Mouse (Mus musculus) liver, embryonic 16.5 days (tissue): ENCODE data around the gene Ttc16. TPM values are rescaled to one million over a fixed set of nuclear protein-coding genes. Genes with fewer than 3 reads are reported as not detected.

Source experiments
- ATAC-seq: fragments of 200-750 bp; cut with Nextera tagmentation; 2 replicates; pipeline ENCODE4 v1.8.0; 2017; ENCODE audit warnings: low read depth, mild to moderate bottlenecking, moderate number of reproducible peaks, moderate library complexity
- H3K27ac ChIP-seq: fragments of 300-500 bp; sonication (generic); 2 replicates; pipeline ENCODE4 v1.5.1; 2014; ENCODE audit warnings: mild to moderate bottlenecking, low read length
- H3K27me3 ChIP-seq: fragments of 300-500 bp; sonication (generic); 2 replicates; pipeline ENCODE4 v1.6.1; 2014; ENCODE audit warnings: low read depth, low read length, mixed read lengths; ENCODE audit not compliant: control insufficient read depth, insufficient read depth
- H3K36me3 ChIP-seq: fragments of 300-500 bp; sonication (generic); 2 replicates; pipeline ENCODE4 v1.6.1; 2014; ENCODE audit warnings: mild to moderate bottlenecking; ENCODE audit not compliant: control insufficient read depth, insufficient read depth
- H3K4me1 ChIP-seq: fragments of 300-500 bp; sonication (generic); 2 replicates; pipeline ENCODE4 v1.6.1; 2014; ENCODE audit warnings: low read depth, low read length, mixed read lengths; ENCODE audit not compliant: control insufficient read depth
- H3K4me2 ChIP-seq: fragments of 300-500 bp; sonication (generic); 2 replicates; pipeline ENCODE4 v1.6.1; 2014; ENCODE audit warnings: low read depth, low read length, mixed read lengths
- H3K4me3 ChIP-seq: fragments of 300-500 bp; sonication (generic); 2 replicates; pipeline ENCODE4 v1.5.1; 2014; ENCODE audit warnings: low read depth, mild to moderate bottlenecking, low read length
- H3K9ac ChIP-seq: fragments of 300-500 bp; sonication (generic); 2 replicates; pipeline ENCODE4 v1.6.1; 2014; ENCODE audit warnings: low read depth, low read length
- H3K9me3 ChIP-seq: fragments of 300-500 bp; sonication (generic); replicated peaks from 2 replicates; pipeline ENCODE4 v1.6.1; 2016; ENCODE audit warnings: low read length; ENCODE audit not compliant: control insufficient read depth
- WGBS: fragments of 180-500 bp; shearing (Covaris S2); extraction: QIAGEN DNeasy Blood & Tissue Kit; methylation state at CpG from one replicate; pipeline ENCODE4 v1.1.7; 2014; ENCODE audit not compliant: insufficient replicate concordance; 5-methylcytosine and 5-hydroxymethylcytosine counted together
- polyA plus RNA-seq: library from polyadenylated mRNA; unstranded; fragments of >200 nt; fragmentation: Nextera tagmentation; extraction: Ambion mirVana; gene quantifications from 2 replicates; pipeline ENCODE4 v1.2.1, GENCODE M21; 2015

The Ttc16 gene
- polyA plus RNA-seq, 1 experiment from 2014 or later: 0.07 TPM

DNA sequence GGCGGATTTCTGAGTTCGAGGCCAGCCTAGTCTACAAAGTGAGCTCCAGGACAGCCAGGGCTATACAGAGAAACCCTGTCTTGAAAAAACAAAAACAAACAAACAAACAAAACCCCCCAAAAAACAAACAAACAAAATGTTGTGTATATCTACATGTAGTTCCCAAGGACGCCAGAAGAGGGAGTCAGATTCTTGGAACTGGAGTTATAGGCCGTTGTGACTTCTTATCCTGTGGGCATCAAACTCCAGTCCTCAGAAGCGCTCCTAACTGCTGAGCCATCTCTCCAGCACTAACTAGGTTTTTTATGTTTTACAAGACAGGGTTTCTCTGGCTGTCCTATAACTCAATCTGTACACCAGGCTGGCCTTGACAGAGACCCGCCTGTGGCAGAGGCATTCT, 11.7 kb upstream of the Ttc16 start:
- WGBS: 50% methylated on average over 6 of the region's 6 CpGs
- H3K4me2 ChIP-seq: no peak overlapping the region
- H3K4me3 ChIP-seq: no peak overlapping the region
- no peak overlapping the region for H3K9ac ChIP-seq
- no peaks in the 10 kb centered on the region for H3K4me1 ChIP-seq
- no peaks in the 10 kb centered on the region for H3K36me3 ChIP-seq
- H3K9me3 ChIP-seq: no peaks in the 10 kb centered on the region
- no peak overlapping the region for H3K27ac ChIP-seq
- no peaks in the 10 kb centered on the region for H3K27me3 ChIP-seq
- no peak for ATAC-seq

GRCm38 (mm10) chr2:32784048-32784681, 8.7 kb upstream of the Ttc16 start, which contains the start of gene Cfap157:
Cfap157 (minus strand) TSS chr2:32784428.
- no peak within 1 kb of the TSS for H3K4me2 ChIP-seq
- H3K4me1 ChIP-seq: no peaks in the 10 kb centered on the region
- H3K9me3 ChIP-seq: no peaks in the 10 kb centered on the region
- H3K4me3 ChIP-seq: no peak within 1 kb of the TSS
- H3K36me3 ChIP-seq: no peaks in the 10 kb centered on the region
- no peak within 1 kb of the TSS for H3K27ac ChIP-seq
- WGBS: 42% methylated on average over 4 of the region's 4 CpGs
- no peak within 1 kb of the TSS for H3K9ac ChIP-seq
- ATAC-seq: no peak
- H3K27me3 ChIP-seq: no peaks in the 10 kb centered on the region

- Histone ChIP-seq H3K27me3 (no peaks in the 10 kb centered on the region), H3K27ac (no peak overlapping the region), H3K4me2 (no peak overlapping the region), H3K4me1 (no peaks in the 10 kb centered on the region), H3K9ac (no peak overlapping the region), H3K9me3 (no peaks in the 10 kb centered on the region), H3K4me3 (no peak overlapping the region), H3K36me3 (no peaks in the 10 kb centered on the region)
- 41% methylated on average over 6 of the region's 6 CpGs for WGBS
- no peak for ATAC-seq
Measured at GRCm38 (mm10) chr2:32781710-32782109, 6.3 kb upstream of the Ttc16 start.

- Histone ChIP-seq H3K36me3 (no peaks in the 10 kb centered on the region), H3K9ac (no peak overlapping the region), H3K27ac (no peak overlapping the region), H3K27me3 (no peaks in the 10 kb centered on the region), H3K4me3 (no peak overlapping the region), H3K4me2 (no peak overlapping the region), H3K9me3 (no peaks in the 10 kb centered on the region), H3K4me1 (peaks cover 11% of the 10 kb centered on the region)
- WGBS: 67% methylated on average over 6 of the region's 6 CpGs
- ATAC-seq: no peak
Measured at GRCm38 (mm10) chr2:32779714-32780113, 4.3 kb upstream of the Ttc16 start.

DNA sequence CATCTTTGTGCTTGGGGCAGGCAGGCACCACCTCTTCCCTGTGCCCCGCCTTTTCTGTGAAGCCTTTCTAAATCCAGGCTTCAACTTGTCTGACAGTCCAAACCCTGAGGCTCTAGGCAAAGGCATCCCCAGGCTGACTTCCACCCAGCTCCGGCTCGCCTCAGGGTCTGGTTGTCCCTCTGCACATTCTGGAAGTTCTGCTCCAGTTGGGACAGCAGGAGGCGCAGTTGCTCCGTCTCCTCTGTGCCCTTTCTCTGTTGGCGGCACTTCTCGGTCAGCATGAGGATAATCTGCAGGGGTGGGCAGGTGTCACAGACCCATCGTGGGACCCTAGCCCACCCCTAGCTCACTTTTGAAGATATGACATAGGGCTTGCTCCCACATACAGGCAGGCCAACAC, 3.7 kb upstream of the Ttc16 start:
- H3K4me3 ChIP-seq: no peak overlapping the region
- no peak overlapping the region for H3K4me2 ChIP-seq
- no peak for ATAC-seq
- H3K36me3 ChIP-seq: no peaks in the 10 kb centered on the region
- H3K27me3 ChIP-seq: no peaks in the 10 kb centered on the region
- no peak overlapping the region for H3K27ac ChIP-seq
- H3K9ac ChIP-seq: no peak overlapping the region
- no peaks in the 10 kb centered on the region for H3K9me3 ChIP-seq
- peaks cover 11% of the 10 kb centered on the region for H3K4me1 ChIP-seq
- WGBS: 25% methylated on average over 8 of the region's 8 CpGs

DNA sequence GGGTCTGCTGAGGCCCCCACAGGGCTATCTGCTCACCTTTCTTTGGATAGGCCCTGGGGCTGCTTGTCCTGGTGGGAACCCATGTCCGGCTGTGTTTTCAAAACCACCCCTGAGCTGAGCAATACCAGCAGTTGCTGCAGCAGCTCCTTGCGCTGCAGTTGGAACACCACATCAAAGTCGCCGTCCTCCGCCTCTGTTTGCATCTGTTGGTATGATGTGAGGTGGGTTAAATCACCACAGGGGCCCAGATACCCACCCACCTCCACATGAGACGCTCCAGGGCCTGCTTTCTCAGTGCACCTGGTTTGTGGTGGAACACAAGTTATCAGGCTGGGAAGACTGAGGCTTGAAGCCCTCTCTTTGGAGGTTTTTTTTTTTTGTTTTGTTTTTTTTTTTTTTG, 2.6 kb upstream of the Ttc16 start:
- ATAC-seq: no peak
- Histone ChIP-seq H3K4me3 (no peak overlapping the region), H3K9me3 (no peaks in the 10 kb centered on the region), H3K36me3 (no peaks in the 10 kb centered on the region), H3K4me1 (peaks cover 11% of the 10 kb centered on the region), H3K4me2 (no peak overlapping the region), H3K27me3 (no peaks in the 10 kb centered on the region), H3K9ac (no peak overlapping the region), H3K27ac (no peak overlapping the region)
- WGBS: 86% methylated on average over 6 of the region's 6 CpGs

- no peaks in the 10 kb centered on the region for H3K36me3 ChIP-seq
- 29% methylated on average over 22 of the region's 22 CpGs for WGBS
- H3K4me3 ChIP-seq: peak overlapping the region; percentile 77
- peaks cover 18% of the 10 kb centered on the region for H3K4me1 ChIP-seq
- ATAC-seq: no peak
- no peaks in the 10 kb centered on the region for H3K9me3 ChIP-seq
- H3K27ac ChIP-seq: no peak overlapping the region
- peak overlapping the region; percentile 97 for H3K4me2 ChIP-seq
- H3K27me3 ChIP-seq: no peaks in the 10 kb centered on the region
- H3K9ac ChIP-seq: no peak overlapping the region
Measured at GRCm38 (mm10) chr2:32776192-32776591, 759 bp upstream of the Ttc16 start.

DNA sequence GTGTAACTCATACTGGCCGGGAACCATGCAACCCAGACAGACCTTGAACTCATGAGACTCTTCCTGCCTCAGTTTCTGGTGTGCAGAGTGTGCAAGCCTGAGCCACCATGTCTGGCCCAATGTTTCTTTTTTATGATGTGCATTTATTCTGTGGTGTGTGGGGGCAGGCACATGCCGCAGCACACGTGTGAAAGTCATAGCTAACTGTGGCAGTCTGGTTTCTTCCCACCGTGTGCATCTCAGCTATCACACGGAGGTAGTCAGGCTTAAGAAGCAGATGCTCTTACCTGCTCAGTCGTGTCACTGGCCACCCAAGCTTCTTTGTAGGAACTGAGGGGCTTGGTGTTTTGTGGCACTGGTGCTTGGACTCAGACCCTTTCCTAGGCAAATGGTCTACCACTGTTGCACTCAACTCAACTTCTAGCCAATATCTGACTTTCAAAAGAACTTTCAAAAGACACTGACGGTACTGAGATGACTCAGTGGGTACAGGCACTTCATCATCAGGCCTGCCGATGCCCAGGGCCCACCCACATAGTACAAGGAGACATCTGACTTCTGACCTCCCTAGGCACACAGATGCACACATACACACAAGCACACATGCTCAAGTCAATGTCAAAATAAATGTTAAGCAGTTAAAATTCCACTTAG, 2.7 kb downstream of the Ttc16 start:
- Histone ChIP-seq H3K36me3 (no peaks in the 10 kb centered on the region), H3K9me3 (no peaks in the 10 kb centered on the region), H3K27ac (no peak overlapping the region), H3K4me3 (no peak overlapping the region), H3K9ac (no peak overlapping the region), H3K27me3 (no peaks in the 10 kb centered on the region), H3K4me2 (no peak overlapping the region), H3K4me1 (peaks cover 20% of the 10 kb centered on the region)
- no peak for ATAC-seq
- 69% methylated on average over 8 of the region's 8 CpGs for WGBS

DNA sequence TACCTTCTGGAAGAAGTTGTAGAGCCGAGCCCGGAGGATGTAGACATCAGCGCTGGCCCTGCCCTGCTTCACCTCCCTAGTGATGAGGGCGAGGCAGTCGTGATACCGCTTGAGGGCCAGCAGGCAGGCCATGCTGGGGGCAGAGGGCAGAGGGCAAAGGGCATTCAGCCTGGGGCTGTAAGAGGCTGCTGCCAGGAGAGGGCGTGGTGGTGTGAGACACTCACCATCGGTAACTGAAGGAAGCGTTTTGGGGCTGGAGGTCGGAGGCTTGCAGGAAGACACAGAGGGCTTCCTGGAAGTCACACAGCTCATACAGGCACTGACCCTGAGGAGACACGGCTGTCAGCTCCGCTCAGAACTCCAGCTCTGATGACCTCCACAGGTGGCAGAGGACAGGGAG, 3.5 kb downstream of the Ttc16 start:
- ATAC-seq: no peak
- H3K4me1 ChIP-seq: peaks cover 20% of the 10 kb centered on the region
- no peaks in the 10 kb centered on the region for H3K9me3 ChIP-seq
- 22% methylated on average over 12 of the region's 12 CpGs for WGBS
- H3K27me3 ChIP-seq: no peaks in the 10 kb centered on the region
- H3K4me3 ChIP-seq: no peak overlapping the region
- H3K4me2 ChIP-seq: no peak overlapping the region
- no peak overlapping the region for H3K9ac ChIP-seq
- H3K27ac ChIP-seq: no peak overlapping the region
- H3K36me3 ChIP-seq: no peaks in the 10 kb centered on the region
